Mouse (Mus musculus): ENCODE data around the gene Atp1b1. TPM values are rescaled to one million over a fixed set of nuclear protein-coding genes. Genes with fewer than 3 reads are reported as not detected.

Atp1b1 gene
- total and polyA plus RNA-seq, 3 experiments = 0.17 to 0.32 (median 0.23) TPM

DNA sequence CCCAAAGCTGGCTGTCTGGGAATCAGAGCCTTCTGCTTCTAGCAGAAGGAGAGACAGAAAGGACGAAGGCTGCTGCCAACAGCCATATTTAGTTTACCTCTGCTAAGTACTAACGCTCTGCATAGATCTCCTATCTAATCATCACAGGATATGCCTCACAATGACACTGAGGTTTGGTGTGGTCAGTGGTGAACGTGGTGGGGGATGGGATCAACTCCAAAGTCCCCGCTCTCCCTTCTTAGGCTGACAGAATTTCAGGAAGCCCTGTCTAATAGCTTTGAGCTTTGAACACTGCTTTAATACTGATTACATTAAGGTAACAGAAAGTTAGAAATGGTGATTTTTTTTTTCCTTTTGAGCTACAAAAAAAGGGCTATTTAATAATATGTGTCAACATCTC lies 7.9 kb downstream of the Atp1b1 start:
- no peaks in the 10 kb centered on the region for H3K79me2 ChIP-seq (replicated peaks; ENCODE audit: control insufficient read depth, extremely low read depth, insufficient read depth, poor library complexity, severe bottlenecking)
- H3K27ac ChIP-seq (ENCODE audit: insufficient read depth, low read depth) = no peak overlapping the region
- no peak overlapping the region for H3K4me2 ChIP-seq (ENCODE audit: insufficient read depth, low read depth, poor library complexity, severe bottlenecking)
- no peak overlapping the region for H3K4me3 ChIP-seq (replicated peaks in 1 of 3; ENCODE audit: low read depth in 2 of 3, low read length in 2 of 3, poor library complexity in 1 of 3)
- in situ Hi-C loops (cut with MboI; ENCODE audit: low pct_ligation_motif_present, low pct_unique_long_range_greater_than_20kb, low sequenced_read_pairs) = no loop called here
- H3K4me1 ChIP-seq (ENCODE audit: control insufficient read depth in 1 of 2, insufficient read depth in 2 of 2) = peaks cover 6 to 17% of the 10 kb centered on the region in 2 experiments; a peak in 3 of 4 replicates
- H3K36me3 ChIP-seq (replicated peaks in 1 of 2; ENCODE audit: control insufficient read depth in 1 of 2, insufficient read depth in 1 of 2, low read length in 1 of 2) = no peaks in the 10 kb centered on the region
- no peak overlapping the region for H3K9ac ChIP-seq (ENCODE audit: insufficient read depth, low read depth)
- no peaks in the 10 kb centered on the region for H3K27me3 ChIP-seq (replicated peaks)
- no peak for DNase-seq (ENCODE audit: extremely low read depth)
- dilution Hi-C loops (cut with MboI; ENCODE audit: extremely low pct_ligation_motif_present, extremely low pct_unique_long_range_greater_than_20kb, low sequenced_read_pairs) = no loop called here
- H3K9me3 ChIP-seq (replicated peaks; ENCODE audit: low read length) = no peaks in the 10 kb centered on the region
- TF ChIP-seq MAX (IDR thresholded peaks at IDR 0.05; ENCODE audit: low read length) = no peak
- no peak for TF ChIP-seq HCFC1 (IDR thresholded peaks at IDR 0.05; ENCODE audit: low read depth, low read length)
- no peak for TF ChIP-seq CHD2 (IDR thresholded peaks at IDR 0.05; ENCODE audit: low read length)
- TF ChIP-seq NRF1 (IDR thresholded peaks at IDR 0.05; ENCODE audit: low read depth, low read length) = no peak
- no peak for TF ChIP-seq MEF2A (IDR thresholded peaks at IDR 0.05; ENCODE audit: borderline replicate concordance, low read depth, low read length)
- TF ChIP-seq MXI1 (IDR thresholded peaks at IDR 0.05; ENCODE audit: low read depth, low read length) = no peak
- no peak for TF ChIP-seq EP300 (IDR thresholded peaks at IDR 0.05; ENCODE audit: low read length)
- no peak for TF ChIP-seq RCOR1 (conservative IDR thresholded peaks at IDR 0.05; ENCODE audit: low read depth, low read length)
- TF ChIP-seq E2F4 (IDR thresholded peaks at IDR 0.05; ENCODE audit: insufficient replicate concordance, low read depth, low read length) = no peak
- no peak for TF ChIP-seq BHLHE40 (IDR thresholded peaks at IDR 0.05; ENCODE audit: low read depth, low read length)
- no peak for TF ChIP-seq SIN3A (IDR thresholded peaks at IDR 0.05; ENCODE audit: low read length)
- TF ChIP-seq CTCF (conservative IDR thresholded peaks at IDR 0.05 in 1 of 2, IDR thresholded peaks at IDR 0.05 in 1 of 2; ENCODE audit: low read depth in 2 of 2, low read length in 2 of 2) = no peak
- TF ChIP-seq IRF4 (IDR thresholded peaks at IDR 0.05; ENCODE audit: low read depth, low read length) = no peak
- no peak for TF ChIP-seq RAD21 (IDR thresholded peaks at IDR 0.05; ENCODE audit: low read depth, low read length)
- no peak for TF ChIP-seq TCF12 (IDR thresholded peaks at IDR 0.05; ENCODE audit: low read depth, low read length)
- TF ChIP-seq POLR2A (IDR thresholded peaks at IDR 0.05; ENCODE audit: low read depth, low read length) = no peak
- no peak for TF ChIP-seq UBTF (IDR thresholded peaks at IDR 0.05; ENCODE audit: low read depth, low read length)
- TF ChIP-seq SMC3 (IDR thresholded peaks at IDR 0.05; ENCODE audit: low read depth, low read length) = no peak
- no peak for TF ChIP-seq JUND (conservative IDR thresholded peaks at IDR 0.05; ENCODE audit: low read depth, low read length)
- TF ChIP-seq USF1 (IDR thresholded peaks at IDR 0.05; ENCODE audit: low read depth, low read length) = no peak

DNA sequence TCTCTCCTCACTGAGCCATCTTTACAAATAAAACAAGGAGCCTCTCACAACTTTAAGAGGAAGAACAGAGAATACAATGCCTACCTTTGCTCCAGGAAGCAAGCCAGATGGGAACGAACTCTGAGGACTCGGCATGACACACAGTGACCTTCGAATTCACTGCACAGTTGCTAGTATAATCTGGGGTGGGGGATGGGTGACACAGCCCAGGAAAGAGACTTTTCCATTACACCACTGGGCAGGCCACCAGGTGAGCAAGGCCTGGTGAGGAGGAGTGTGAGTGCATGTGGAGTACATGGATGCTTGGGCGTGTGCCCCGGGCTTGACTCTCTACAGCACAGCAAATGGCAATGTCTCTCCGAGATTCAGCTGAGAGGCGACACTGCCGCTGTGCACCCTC lies 8.5 kb downstream of the Atp1b1 start:
- Histone ChIP-seq H3K4me1 (ENCODE audit: control insufficient read depth in 1 of 2, insufficient read depth in 2 of 2) (peaks cover 6 to 17% of the 10 kb centered on the region in 2 experiments; a peak in 3 of 4 replicates), H3K27ac (ENCODE audit: insufficient read depth, low read depth) (no peak overlapping the region), H3K9me3 (replicated peaks; ENCODE audit: low read length) (no peaks in the 10 kb centered on the region), H3K79me2 (replicated peaks; ENCODE audit: control insufficient read depth, extremely low read depth, insufficient read depth, poor library complexity, severe bottlenecking) (no peaks in the 10 kb centered on the region), H3K4me3 (replicated peaks in 1 of 3; ENCODE audit: low read depth in 2 of 3, low read length in 2 of 3, poor library complexity in 1 of 3) (no peak overlapping the region), H3K27me3 (replicated peaks) (no peaks in the 10 kb centered on the region), H3K36me3 (replicated peaks in 1 of 2; ENCODE audit: control insufficient read depth in 1 of 2, insufficient read depth in 1 of 2, low read length in 1 of 2) (no peaks in the 10 kb centered on the region), H3K4me2 (ENCODE audit: insufficient read depth, low read depth, poor library complexity, severe bottlenecking) (no peak overlapping the region), H3K9ac (ENCODE audit: insufficient read depth, low read depth) (no peak overlapping the region)
- in situ Hi-C loops (cut with MboI; ENCODE audit: low pct_ligation_motif_present, low pct_unique_long_range_greater_than_20kb, low sequenced_read_pairs) (no loop called here), dilution Hi-C loops (cut with MboI; ENCODE audit: extremely low pct_ligation_motif_present, extremely low pct_unique_long_range_greater_than_20kb, low sequenced_read_pairs) (no loop called here)
- no peak for TF ChIP-seq ZNF384 (IDR thresholded peaks at IDR 0.05; ENCODE audit: low read depth, low read length)
- no peak for TF ChIP-seq MXI1 (IDR thresholded peaks at IDR 0.05; ENCODE audit: low read depth, low read length)
- no peak for TF ChIP-seq MAZ (IDR thresholded peaks at IDR 0.05; ENCODE audit: low read depth, low read length)
- no peak for TF ChIP-seq E2F4 (IDR thresholded peaks at IDR 0.05; ENCODE audit: insufficient replicate concordance, low read depth, low read length)
- no peak for TF ChIP-seq MAX (IDR thresholded peaks at IDR 0.05; ENCODE audit: low read length)
- no peak for TF ChIP-seq ETS1 (conservative IDR thresholded peaks at IDR 0.05; ENCODE audit: low read depth, low read length)
- DNase-seq (ENCODE audit: extremely low read depth) = no peak
